In the genomic region with DNA sequence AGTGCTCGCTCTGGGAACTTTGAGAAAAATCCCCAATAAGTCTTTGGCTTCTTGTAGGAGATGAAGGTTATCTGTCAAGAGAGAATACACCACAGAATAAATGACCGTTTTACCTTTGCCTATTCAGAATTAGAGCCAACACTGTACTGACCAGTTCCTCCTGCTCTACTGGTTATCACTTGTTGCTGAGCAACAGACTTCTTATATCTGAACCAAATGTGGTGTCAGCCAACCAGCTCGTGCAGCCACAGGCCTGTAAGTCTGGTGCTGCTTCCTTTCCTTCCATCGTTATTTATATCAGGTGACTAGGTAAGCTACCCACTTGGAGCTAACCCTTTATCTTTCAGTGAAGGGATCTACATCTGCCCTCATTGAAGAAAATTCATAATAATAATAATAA, we compare ENCODE assay signal across 16 mouse cellular contexts.
DNase-seq lines count a peak whose midpoint lies in the region; ATAC-seq and TF ChIP-seq lines count a peak whose summit lies in the region.
"Had no signal": no experiment of that assay in that cellular context is flagged by ENCODE, and none has a peak within 500 bp of the region (broad histone marks: within the 10 kb centered on the region; RNA-seq: fewer than 3 reads in every experiment).

No protein-coding gene starts in this region.

- no peak for TF ChIP-seq CTCF in layer of hippocampus, adult 2 months (conservative IDR thresholded peaks at IDR 0.05)
- no peak for TF ChIP-seq CTCF in MEL (IDR thresholded peaks at IDR 0.05 in 2 of 3, conservative IDR thresholded peaks at IDR 0.05 in 1 of 3; ENCODE audit: control insufficient read depth in 1 of 3, insufficient read depth in 1 of 3, low read depth in 2 of 3, low read length in 3 of 3, poor library complexity in 1 of 3, severe bottlenecking in 1 of 3)

- TF ChIP-seq POLR2A in MEL (IDR thresholded peaks at IDR 0.05; ENCODE audit: control insufficient read depth in 1 of 2, insufficient read depth in 1 of 2, low read depth in 1 of 2, low read length in 2 of 2, poor library complexity in 1 of 2), result no peak

- H3K36me3 ChIP-seq in heart, embryonic 12.5 days, result no peaks in the 10 kb centered on the region
- peaks cover 0 to 15% of the 10 kb centered on the region in 2 experiments; a peak in 2 of 4 replicates for H3K36me3 ChIP-seq in MEL (ENCODE audit: control insufficient read depth in 1 of 2, insufficient read depth in 2 of 2, low read length in 2 of 2)
- no peaks in the 10 kb centered on the region for H3K36me3 ChIP-seq in forebrain, embryonic 14.5 days (ENCODE audit: control insufficient read depth, insufficient read depth, low read length)
- H3K36me3 ChIP-seq: embryonic facial prominence, embryonic 12.5 days; hindbrain, embryonic 13.5 days; liver, embryonic 12.5 days; midbrain, embryonic 15.5 days had no signal

- no peak overlapping the region for H3K4me2 ChIP-seq in heart, embryonic 12.5 days
- H3K4me2 ChIP-seq in forebrain, embryonic 14.5 days (ENCODE audit: low read length), result no peak overlapping the region
- H3K4me2 ChIP-seq: embryonic facial prominence, embryonic 12.5 days; hindbrain, embryonic 13.5 days; liver, embryonic 12.5 days; midbrain, embryonic 15.5 days had no signal

- WGBS in heart, embryonic 12.5 days, result 38% methylated on average over 4 of the region's 4 CpGs
- 60% methylated on average over 4 of the region's 4 CpGs for WGBS in forebrain, embryonic 14.5 days

- no peak for TF ChIP-seq EP300 in MEL (IDR thresholded peaks at IDR 0.05; ENCODE audit: low read depth in 1 of 2, low read length in 2 of 2)

- peak; percentile 51 for ATAC-seq in heart, embryonic 12.5 days (ENCODE audit: insufficient number of reproducible peaks, low FRiP score)
- ATAC-seq in forebrain, embryonic 14.5 days, result no peak
- ATAC-seq: liver, embryonic 12.5 days had no signal

- intact Hi-C loops in heart, postnatal 25 days (cut with DNase I), result no loop called here

- no peak overlapping the region for H3K4me3 ChIP-seq in heart, embryonic 12.5 days
- H3K4me3 ChIP-seq in layer of hippocampus, adult 2 months, result no peak overlapping the region
- no peak overlapping the region for H3K4me3 ChIP-seq in MEL (ENCODE audit: control insufficient read depth in 1 of 2, insufficient read depth in 1 of 2, low read depth in 2 of 2, low read length in 2 of 2)
- no peak overlapping the region for H3K4me3 ChIP-seq in forebrain, embryonic 14.5 days (ENCODE audit: low read depth, low read length)
- H3K4me3 ChIP-seq: embryonic facial prominence, embryonic 12.5 days; hindbrain, embryonic 13.5 days; liver, embryonic 12.5 days; midbrain, embryonic 15.5 days had no signal

- no peaks in the 10 kb centered on the region for H3K79me2 ChIP-seq in MEL (ENCODE audit: control insufficient read depth, insufficient read depth, low read length, poor library complexity)

- H3K9me3 ChIP-seq in heart, embryonic 12.5 days (replicated peaks), result no peaks in the 10 kb centered on the region
- no peaks in the 10 kb centered on the region for H3K9me3 ChIP-seq in MEL (replicated peaks; ENCODE audit: insufficient read depth, low read length)
- no peaks in the 10 kb centered on the region for H3K9me3 ChIP-seq in forebrain, embryonic 14.5 days (replicated peaks; ENCODE audit: control insufficient read depth, low read length)
- H3K9me3 ChIP-seq: embryonic facial prominence, embryonic 12.5 days; G1E; hindbrain, embryonic 13.5 days; liver, embryonic 12.5 days; midbrain, embryonic 15.5 days had no signal

- peak overlapping the region; percentile 48; the same call in 1 of the 2 replicates for H3K27ac ChIP-seq in heart, embryonic 12.5 days (ENCODE audit: poor library complexity, severe bottlenecking)
- H3K27ac ChIP-seq in layer of hippocampus, adult 2 months, result peak overlapping the region; percentile 69
- no peak overlapping the region for H3K27ac ChIP-seq in MEL (ENCODE audit: control insufficient read depth, low read depth, low read length)
- H3K27ac ChIP-seq in forebrain, embryonic 14.5 days (ENCODE audit: low read depth, low read length), result peak overlapping the region; percentile 68
- H3K27ac ChIP-seq: hindbrain, embryonic 13.5 days; liver, embryonic 12.5 days; midbrain, embryonic 15.5 days had no signal

- no peak for DNase-seq in heart, postnatal 25 days (ENCODE audit: low spot score)
- no peak for DNase-seq in layer of hippocampus, adult 2 months (ENCODE audit: low spot score in 2 of 2)
- no peak for DNase-seq in layer of hippocampus, adult 11-12 months (ENCODE audit: low spot score)
- peak; percentile 29 for DNase-seq in MEL (ENCODE audit: low read depth, low spot score)
- DNase-seq in forebrain, embryonic 14.5 days (ENCODE audit: low spot score), result no peak
- no peak for DNase-seq in cerebellum, postnatal 36 days
- DNase-seq in ovary, postnatal 10 days (ENCODE audit: low spot score), result no peak
- DNase-seq: adrenal gland, postnatal 10 days; cerebellum, adult 9-11 months; thymus, postnatal 25 days had no signal

- H3K9ac ChIP-seq in heart, embryonic 12.5 days, result no peak overlapping the region
- H3K9ac ChIP-seq in MEL (ENCODE audit: control insufficient read depth, low read depth, low read length, poor library complexity, severe bottlenecking), result no peak overlapping the region
- H3K9ac ChIP-seq in forebrain, embryonic 14.5 days (ENCODE audit: low read length), result no peak overlapping the region
- H3K9ac ChIP-seq: embryonic facial prominence, embryonic 12.5 days; hindbrain, embryonic 13.5 days; liver, embryonic 12.5 days; midbrain, embryonic 15.5 days had no signal

- H3K27me3 ChIP-seq in heart, embryonic 12.5 days (replicated peaks), result no peaks in the 10 kb centered on the region
- no peaks in the 10 kb centered on the region for H3K27me3 ChIP-seq in MEL (ENCODE audit: control insufficient read depth in 1 of 2, insufficient read depth in 2 of 2, low read length in 2 of 2)
- H3K27me3 ChIP-seq in forebrain, embryonic 14.5 days (replicated peaks; ENCODE audit: control insufficient read depth, insufficient read depth, low read length), result no peaks in the 10 kb centered on the region
- H3K27me3 ChIP-seq: embryonic facial prominence, embryonic 12.5 days; liver, embryonic 12.5 days; midbrain, embryonic 15.5 days had no signal

- TF ChIP-seq RAD21 in MEL (IDR thresholded peaks at IDR 0.05; ENCODE audit: low read depth, low read length), result no peak

- peaks cover 47% of the 10 kb centered on the region for H3K4me1 ChIP-seq in heart, embryonic 12.5 days (replicated peaks)
- peaks cover 8 to 12% of the 10 kb centered on the region in 2 experiments for H3K4me1 ChIP-seq in MEL (ENCODE audit: control insufficient read depth in 1 of 2, insufficient read depth in 2 of 2, low read length in 2 of 2)
- H3K4me1 ChIP-seq in forebrain, embryonic 14.5 days (ENCODE audit: control insufficient read depth, insufficient read depth, low read length), result peaks cover 49% of the 10 kb centered on the region
- H3K4me1 ChIP-seq: liver, embryonic 12.5 days had no signal

TF ChIP-seq in MEL, 35 proteins besides CTCF, POLR2A, EP300 and RAD21:
- TF ChIP-seq ETS1 (IDR thresholded peaks at IDR 0.05; ENCODE audit: low read depth, low read length) (no peak), MAX (IDR thresholded peaks at IDR 0.05; ENCODE audit: low read length) (no peak), ZKSCAN1 (IDR thresholded peaks at IDR 0.05; ENCODE audit: low read depth, low read length) (no peak), USF2 (IDR thresholded peaks at IDR 0.05; ENCODE audit: borderline replicate concordance in 1 of 2, insufficient read depth in 1 of 2, low read depth in 1 of 2, low read length in 2 of 2) (no peak), HCFC1 (IDR thresholded peaks at IDR 0.05; ENCODE audit: low read depth, low read length) (no peak), POLR2AphosphoS2 (IDR thresholded peaks at IDR 0.05; ENCODE audit: low read length) (no peak), MEF2A (IDR thresholded peaks at IDR 0.05; ENCODE audit: extremely low read depth, insufficient replicate concordance, low read depth, low read length, poor library complexity, severe bottlenecking) (no peak), GABPA (IDR thresholded peaks at IDR 0.05; ENCODE audit: low read depth, low read length) (no peak), MAFK (IDR thresholded peaks at IDR 0.05; ENCODE audit: borderline replicate concordance, low read depth, low read length) (no peak), ZNF384 (IDR thresholded peaks at IDR 0.05; ENCODE audit: low read depth, low read length) (no peak)
